Mouse (Mus musculus) lung, embryonic 15.5 days (tissue): ENCODE data around the gene Gpcpd1. TPM values are rescaled to one million over a fixed set of nuclear protein-coding genes. Genes with fewer than 3 reads are reported as not detected.
"Not testable (repeated sequence)": the region's sequence is repeated elsewhere in the genome, so short reads cannot be mapped to it uniquely, and the experiment has no call there.

Experiments used
- ATAC-seq: fragments of 200-750 bp; cut with Nextera tagmentation; 2 replicates; pipeline ENCODE4 v1.8.0; 2017; ENCODE audit warnings: moderate number of reproducible peaks, borderline replicate concordance; ENCODE audit not compliant: low FRiP score, low TSS enrichment; ENCODE audit errors: extremely low read depth
- H3K27ac ChIP-seq: fragments of 300-500 bp; sonication (generic); 2 replicates; pipeline ENCODE4 v1.5.1; 2015; ENCODE audit warnings: moderate library complexity, mild to moderate bottlenecking, inconsistent platforms
- H3K27me3 ChIP-seq: fragments of 300-500 bp; sonication (generic); 2 replicates; pipeline ENCODE4 v1.6.1; 2015; ENCODE audit warnings: inconsistent platforms
- H3K36me3 ChIP-seq: fragments of 300-500 bp; sonication (generic); 2 replicates; pipeline ENCODE4 v1.6.1; 2015; ENCODE audit warnings: inconsistent platforms
- H3K4me1 ChIP-seq: fragments of 300-500 bp; sonication (generic); 2 replicates; pipeline ENCODE4 v1.6.1; 2015; ENCODE audit warnings: inconsistent platforms
- H3K4me2 ChIP-seq: fragments of 300-500 bp; sonication (generic); 2 replicates; pipeline ENCODE4 v1.6.1; 2015; ENCODE audit warnings: inconsistent platforms, mild to moderate bottlenecking, moderate library complexity
- H3K4me3 ChIP-seq: fragments of 300-500 bp; sonication (generic); 2 replicates; pipeline ENCODE4 v1.5.1; 2015; ENCODE audit warnings: mild to moderate bottlenecking, inconsistent platforms
- H3K9ac ChIP-seq: fragments of 300-500 bp; sonication (generic); 2 replicates; pipeline ENCODE4 v1.6.1; 2015; ENCODE audit warnings: inconsistent platforms
- H3K9me3 ChIP-seq: fragments of 300-500 bp; sonication (generic); 2 replicates; pipeline ENCODE4 v1.6.1; 2016; ENCODE audit warnings: inconsistent platforms
- WGBS: fragments of 180-500 bp; shearing (Covaris S2); methylation state at CpG from one replicate; pipeline ENCODE4 v1.1.7; 2015; 5-methylcytosine and 5-hydroxymethylcytosine counted together
- polyA plus RNA-seq: library from polyadenylated mRNA; unstranded; fragments of >200 nt; fragmentation: Nextera tagmentation; extraction: Ambion mirVana; gene quantifications from 2 replicates; pipeline ENCODE4 v1.2.1, GENCODE M21; 2015

Gpcpd1 gene
- polyA plus RNA-seq, 1 experiment from 2014 or later, result 30.1 TPM

DNA sequence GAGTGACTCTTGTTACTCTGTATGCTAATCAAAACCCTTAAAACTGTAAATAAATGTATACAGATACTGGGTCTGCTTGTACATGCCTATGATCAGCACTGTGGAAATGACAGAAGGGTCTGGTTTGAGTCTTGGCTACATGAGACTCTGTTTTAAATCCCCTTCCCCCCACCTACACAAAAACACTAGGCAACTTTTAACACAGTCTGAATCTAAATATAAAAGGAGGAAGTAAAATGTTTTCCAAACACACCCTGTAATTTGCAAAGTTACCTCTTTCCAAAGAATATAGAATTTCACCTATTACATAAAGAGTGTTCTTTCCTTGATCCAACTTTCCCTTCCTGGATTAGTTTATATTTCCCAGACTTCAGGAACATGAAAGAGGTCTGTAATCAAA, 14.2 kb upstream of the Gpcpd1 start:
- Histone ChIP-seq H3K4me3 (no peak overlapping the region), H3K36me3 (no peaks in the 10 kb centered on the region), H3K9ac (no peak overlapping the region), H3K27ac (no peak overlapping the region), H3K4me2 (no peak overlapping the region), H3K4me1 (no peaks in the 10 kb centered on the region), H3K9me3 (no peaks in the 10 kb centered on the region), H3K27me3 (no peaks in the 10 kb centered on the region)
- no peak for ATAC-seq

DNA sequence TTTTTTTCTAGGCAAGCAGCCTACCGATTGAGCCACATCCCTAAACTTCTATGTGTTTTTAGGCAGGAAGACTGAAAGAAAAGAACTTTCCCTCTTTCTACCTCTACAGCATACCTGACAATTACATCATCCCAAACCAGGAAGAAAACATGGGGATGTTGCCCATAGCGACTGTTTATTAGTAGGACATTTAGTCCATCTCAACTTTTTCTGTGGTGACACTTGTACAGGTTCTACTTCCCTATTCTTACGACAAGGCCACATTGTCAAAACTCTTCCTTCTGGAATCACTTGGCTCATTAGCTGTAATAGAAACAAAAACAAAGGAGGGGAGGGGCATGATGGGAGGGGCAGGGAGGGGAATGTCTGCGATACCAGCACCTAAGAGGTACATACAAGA, 12.6 kb upstream of the Gpcpd1 start:
- H3K9ac ChIP-seq, result no peak overlapping the region
- 73% methylated on average over 4 of the region's 4 CpGs for WGBS
- no peaks in the 10 kb centered on the region for H3K9me3 ChIP-seq
- no peak overlapping the region for H3K4me3 ChIP-seq
- H3K27ac ChIP-seq, result no peak overlapping the region
- no peak for ATAC-seq
- no peak overlapping the region for H3K4me2 ChIP-seq
- no peaks in the 10 kb centered on the region for H3K4me1 ChIP-seq
- H3K36me3 ChIP-seq, result no peaks in the 10 kb centered on the region
- H3K27me3 ChIP-seq, result no peaks in the 10 kb centered on the region

DNA sequence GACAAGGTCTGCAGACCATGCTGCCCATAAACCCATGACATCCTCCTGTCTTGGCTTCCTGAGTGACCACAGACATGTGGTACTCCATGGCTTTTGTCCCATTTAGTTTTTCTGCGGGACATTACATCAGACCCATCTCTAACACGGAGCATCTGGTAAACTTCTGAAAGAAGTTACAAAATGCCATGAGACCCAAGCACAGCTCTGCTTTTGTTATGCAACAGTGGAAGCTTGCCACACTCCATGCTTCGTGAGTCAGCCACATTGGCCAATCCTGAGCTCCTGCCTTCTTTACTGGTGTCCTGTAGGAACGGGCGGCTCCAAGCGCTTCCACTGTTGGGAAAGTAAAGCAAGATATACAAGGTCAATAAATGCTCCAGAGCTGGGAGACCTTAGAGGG, 11.6 kb upstream of the Gpcpd1 start:
- Histone ChIP-seq H3K27me3 (no peaks in the 10 kb centered on the region), H3K27ac (no peak overlapping the region), H3K9me3 (no peaks in the 10 kb centered on the region), H3K4me1 (no peaks in the 10 kb centered on the region), H3K4me3 (no peak overlapping the region), H3K36me3 (no peaks in the 10 kb centered on the region), H3K9ac (no peak overlapping the region), H3K4me2 (no peak overlapping the region)
- WGBS, result 80% methylated on average over 6 of the region's 6 CpGs
- 0 out of 2 replicates have a peak, but pooled peaks have one; percentile 19 for ATAC-seq

DNA sequence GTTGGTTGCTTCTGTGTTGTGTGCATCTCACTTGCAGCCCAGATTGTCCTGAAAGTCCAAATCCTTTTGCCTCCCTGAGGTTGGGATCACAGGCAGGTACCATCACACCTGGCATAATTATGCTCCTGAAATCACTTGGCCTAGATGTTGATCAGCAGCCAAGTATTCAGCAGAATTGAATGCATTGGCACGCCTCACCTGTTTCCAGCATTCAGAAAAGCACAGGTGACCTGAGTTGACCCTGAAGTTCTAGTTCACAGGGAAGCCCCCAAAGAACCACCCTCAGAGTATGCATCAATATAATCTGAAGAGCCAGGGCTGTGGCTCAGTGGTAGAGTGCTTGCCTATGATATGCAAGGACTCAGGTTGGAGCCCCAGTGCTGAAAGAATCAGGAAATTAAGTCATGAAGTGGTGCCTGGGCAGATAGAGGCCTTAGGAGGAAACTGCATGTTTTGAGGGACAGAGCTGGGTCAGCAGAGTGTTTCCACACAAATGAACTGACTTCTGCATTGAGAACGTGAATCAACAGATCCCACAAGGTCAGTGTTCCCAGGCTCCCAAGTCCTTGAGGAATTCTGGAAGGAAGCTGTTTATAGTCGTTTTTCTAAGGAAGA, 10.4 kb upstream of the Gpcpd1 start:
- no peaks in the 10 kb centered on the region for H3K4me1 ChIP-seq
- 63% methylated on average over 3 of the region's 3 CpGs for WGBS
- ATAC-seq, result no peak

DNA sequence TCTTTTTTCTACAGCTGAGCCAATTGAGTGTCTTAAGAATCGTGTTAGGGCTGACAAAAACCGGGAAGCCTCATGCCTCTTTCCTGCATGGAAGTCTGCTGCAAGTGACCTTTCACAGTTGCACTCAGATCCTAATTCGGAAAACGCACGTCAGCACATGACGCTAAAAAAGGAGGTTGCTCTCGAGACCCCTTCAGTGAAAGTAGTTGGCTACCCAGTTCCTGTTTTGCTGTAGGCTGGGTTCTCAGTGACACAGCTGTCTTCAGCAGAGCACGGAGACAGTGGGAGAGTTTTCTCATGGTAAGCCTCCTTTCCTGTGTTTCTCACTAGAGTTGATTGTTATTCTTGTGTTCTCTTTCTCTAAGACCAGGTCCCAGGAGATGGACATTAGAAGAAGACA, 9.7 kb upstream of the Gpcpd1 start:
- Histone ChIP-seq H3K4me2 (no peak overlapping the region), H3K9me3 (no peaks in the 10 kb centered on the region), H3K27ac (no peak overlapping the region), H3K9ac (no peak overlapping the region), H3K4me3 (no peak overlapping the region), H3K27me3 (no peaks in the 10 kb centered on the region), H3K4me1 (no peaks in the 10 kb centered on the region), H3K36me3 (no peaks in the 10 kb centered on the region)
- ATAC-seq, result no peak
- 59% methylated on average over 8 of the region's 8 CpGs for WGBS

More for the DNA sequence above, 10.4 kb upstream of the Gpcpd1 start:
- Histone ChIP-seq H3K4me3 (no peak overlapping the region), H3K27me3 (no peaks in the 10 kb centered on the region), H3K27ac (no peak overlapping the region), H3K36me3 (no peaks in the 10 kb centered on the region), H3K9ac (no peak overlapping the region), H3K4me2 (no peak overlapping the region), H3K9me3 (no peaks in the 10 kb centered on the region)

DNA sequence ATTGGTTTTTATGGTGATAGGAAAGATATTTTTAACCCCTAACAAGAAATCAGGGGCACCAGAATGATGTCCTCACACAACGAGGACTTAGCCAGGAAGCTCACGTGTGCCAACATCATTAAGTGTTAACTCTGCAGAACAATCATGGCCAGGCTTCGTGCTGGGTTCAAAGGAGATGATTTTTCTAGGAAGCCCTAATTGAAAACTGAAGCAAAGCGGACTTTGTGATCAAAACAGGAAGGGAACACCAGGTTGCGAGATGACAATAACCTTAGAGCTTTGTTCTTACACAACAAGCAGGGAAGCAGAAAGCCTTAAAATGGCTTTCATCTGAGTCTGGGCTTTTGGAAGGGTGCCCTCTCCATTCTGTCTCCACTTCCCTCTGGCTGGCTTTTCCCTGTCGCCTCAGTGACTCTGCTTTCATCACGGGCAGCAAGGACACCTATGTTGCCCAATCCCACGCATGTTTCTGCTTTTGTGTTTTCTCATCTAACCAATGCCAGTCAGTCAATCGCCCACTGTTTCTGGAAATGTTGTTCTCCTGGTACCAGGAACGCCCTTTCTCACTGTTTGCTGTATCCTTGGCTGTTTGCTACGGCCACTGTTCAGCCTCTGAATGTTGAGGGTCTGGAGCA, 8.2 kb upstream of the Gpcpd1 start:
- no peaks in the 10 kb centered on the region for H3K27me3 ChIP-seq
- H3K4me3 ChIP-seq, result no peak overlapping the region
- WGBS, result 71% methylated on average over 11 of the region's 11 CpGs
- no peak overlapping the region for H3K27ac ChIP-seq
- no peak overlapping the region for H3K4me2 ChIP-seq
- no peaks in the 10 kb centered on the region for H3K9me3 ChIP-seq
- no peaks in the 10 kb centered on the region for H3K36me3 ChIP-seq
- no peak for ATAC-seq
- H3K4me1 ChIP-seq, result no peaks in the 10 kb centered on the region
- H3K9ac ChIP-seq, result no peak overlapping the region

DNA sequence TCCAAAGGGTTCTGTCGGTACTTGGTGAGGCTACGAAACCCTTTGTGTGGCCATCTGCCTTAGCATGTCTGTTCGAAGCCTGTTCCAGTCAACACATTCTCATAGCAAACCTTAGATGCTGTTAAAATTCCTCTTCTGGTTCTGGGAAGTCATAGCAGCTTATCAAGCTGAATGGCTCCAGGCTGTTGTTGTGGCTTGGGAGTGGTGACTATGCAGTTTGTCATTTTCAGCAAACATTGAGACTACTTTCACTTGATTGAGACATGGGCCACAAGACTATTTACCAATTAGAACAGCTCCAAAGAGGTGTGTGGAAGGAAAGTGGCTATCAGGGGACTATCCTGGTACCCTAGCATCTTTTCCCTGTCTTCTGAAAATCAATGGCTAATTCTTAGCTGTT, 4.6 kb upstream of the Gpcpd1 start:
- no peak overlapping the region for H3K27ac ChIP-seq
- H3K9ac ChIP-seq, result no peak overlapping the region
- H3K4me2 ChIP-seq, result no peak overlapping the region
- H3K4me1 ChIP-seq, result 0 out of 2 replicates have a peak, but pooled peaks cover 4% of the 10 kb centered on the region
- H3K36me3 ChIP-seq, result no peaks in the 10 kb centered on the region
- no peak overlapping the region for H3K4me3 ChIP-seq
- WGBS, result 91% methylated on average over 3 of the region's 3 CpGs
- H3K9me3 ChIP-seq, result no peaks in the 10 kb centered on the region
- no peak for ATAC-seq
- no peaks in the 10 kb centered on the region for H3K27me3 ChIP-seq

DNA sequence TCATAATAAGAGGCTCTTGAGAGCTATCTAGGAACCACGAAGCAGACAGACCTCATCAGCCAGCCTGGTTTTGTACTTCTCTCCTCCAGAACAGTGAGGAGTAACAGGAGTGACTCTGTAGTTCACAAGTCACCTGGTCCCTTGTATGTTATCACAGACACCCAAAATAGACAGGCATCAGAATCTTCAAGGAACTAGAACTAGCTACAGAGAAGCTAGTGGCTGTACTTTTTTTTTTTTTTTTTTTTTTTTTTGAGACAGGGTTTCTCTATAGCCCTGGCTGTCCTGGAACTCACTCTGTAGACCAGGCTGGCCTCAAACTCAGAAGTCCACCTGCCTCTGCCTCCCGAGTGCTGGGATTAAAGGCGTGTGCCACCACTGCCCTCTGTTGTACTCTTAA, 4.0 kb upstream of the Gpcpd1 start:
- 81% methylated on average over 3 of the region's 3 CpGs for WGBS

DNA sequence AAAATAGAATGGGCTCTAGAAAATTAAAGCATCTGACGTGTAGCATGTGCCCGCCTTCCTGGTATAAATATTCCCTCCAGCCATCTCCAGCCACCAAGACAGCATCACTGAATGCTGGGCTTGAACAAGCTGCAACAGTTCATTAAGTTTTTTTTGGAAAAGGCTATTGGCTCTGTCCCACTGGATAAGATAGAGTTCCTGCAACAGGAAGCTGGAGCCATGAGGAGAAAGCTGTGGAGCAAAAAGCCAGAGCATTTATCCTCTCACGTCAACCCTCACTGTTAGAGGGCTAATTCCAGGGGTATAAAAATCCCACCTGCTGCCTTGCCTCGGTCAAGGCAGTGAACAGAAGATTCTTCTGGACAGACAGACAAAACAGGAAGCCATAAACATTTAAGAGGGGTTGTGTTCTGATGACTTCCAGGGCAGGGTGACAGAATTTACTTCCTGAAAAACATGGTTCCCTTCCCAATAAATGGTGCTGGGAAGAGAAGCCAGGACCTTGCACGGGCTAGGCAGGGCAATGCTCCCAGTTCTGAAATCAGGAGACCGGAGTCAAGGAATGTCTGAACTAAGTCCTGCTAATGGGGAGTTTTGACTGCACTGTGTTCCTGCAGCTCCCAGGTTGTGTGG, 2.5 kb upstream of the Gpcpd1 start:
- H3K9me3 ChIP-seq, result no peaks in the 10 kb centered on the region
- no peaks in the 10 kb centered on the region for H3K27me3 ChIP-seq
- 0 out of 2 replicates have a peak, but pooled peaks cover 4% of the 10 kb centered on the region for H3K4me1 ChIP-seq
- 61% methylated on average over 6 of the region's 6 CpGs for WGBS
- H3K9ac ChIP-seq, result no peak overlapping the region
- no peak overlapping the region for H3K4me2 ChIP-seq
- ATAC-seq, result no peak
- H3K4me3 ChIP-seq, result no peak overlapping the region
- no peaks in the 10 kb centered on the region for H3K36me3 ChIP-seq
- no peak overlapping the region for H3K27ac ChIP-seq

More for the DNA sequence above, 4.0 kb upstream of the Gpcpd1 start:
- H3K36me3 ChIP-seq, H3K9ac ChIP-seq, ATAC-seq, H3K9me3 ChIP-seq, H3K4me1 ChIP-seq, H3K27ac ChIP-seq, H3K4me3 ChIP-seq, H3K27me3 ChIP-seq, H3K4me2 ChIP-seq: not testable (repeated sequence)

DNA sequence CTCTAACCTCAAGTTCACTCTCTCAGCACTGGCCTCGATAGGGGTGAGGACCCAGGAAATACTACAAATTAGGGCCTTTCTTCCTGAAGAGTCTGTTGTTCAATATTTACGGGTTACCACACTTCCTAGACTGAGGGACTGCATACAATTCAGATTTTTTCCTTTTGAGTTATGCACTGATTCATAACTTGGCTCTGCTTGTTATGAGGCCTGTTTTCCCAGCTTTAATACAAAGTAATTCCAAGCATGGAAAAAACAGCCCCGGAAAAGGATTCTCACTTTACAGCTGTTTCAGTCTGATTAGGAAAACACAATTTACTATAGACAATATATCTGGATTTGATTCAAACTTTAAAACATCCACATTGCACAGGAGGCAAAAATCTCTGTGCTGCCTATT, 1.5 kb downstream of the Gpcpd1 start:
- Histone ChIP-seq H3K36me3 (no peaks in the 10 kb centered on the region), H3K27me3 (no peaks in the 10 kb centered on the region), H3K4me1 (peaks cover 17% of the 10 kb centered on the region), H3K4me3 (no peak overlapping the region), H3K9me3 (no peaks in the 10 kb centered on the region), H3K9ac (no peak overlapping the region), H3K4me2 (no peak overlapping the region), H3K27ac (no peak overlapping the region)
- WGBS, result 52% methylated on average over 3 of the region's 3 CpGs
- no peak for ATAC-seq

DNA sequence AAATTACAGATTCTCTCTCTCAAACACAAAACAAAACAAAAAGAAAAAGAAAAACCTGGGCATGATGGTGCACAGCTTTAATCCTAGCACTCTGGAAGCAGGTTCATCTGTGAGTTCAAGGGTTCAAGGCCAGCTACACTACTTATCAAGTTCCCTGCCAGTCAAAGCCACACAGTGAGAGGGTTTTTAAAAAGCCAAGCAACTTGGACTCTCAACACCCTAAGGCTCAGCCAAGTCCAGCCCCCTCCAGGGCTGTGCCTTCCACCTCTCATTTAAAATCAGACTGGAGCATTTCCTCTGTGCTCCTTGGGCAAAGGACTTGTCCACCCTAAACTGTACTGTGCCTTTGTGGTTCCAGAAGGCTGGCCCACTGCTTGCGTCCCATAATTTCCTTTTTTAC, 3.3 kb downstream of the Gpcpd1 start:
- no peak overlapping the region for H3K4me2 ChIP-seq
- ATAC-seq, result no peak
- H3K9ac ChIP-seq, result no peak overlapping the region
- no peaks in the 10 kb centered on the region for H3K36me3 ChIP-seq
- no peaks in the 10 kb centered on the region for H3K27me3 ChIP-seq
- H3K9me3 ChIP-seq, result no peaks in the 10 kb centered on the region
- WGBS, result 92% methylated on average over 1 of the region's 1 CpGs
- no peak overlapping the region for H3K4me3 ChIP-seq
- H3K4me1 ChIP-seq, result peaks cover 13% of the 10 kb centered on the region
- no peak overlapping the region for H3K27ac ChIP-seq

DNA sequence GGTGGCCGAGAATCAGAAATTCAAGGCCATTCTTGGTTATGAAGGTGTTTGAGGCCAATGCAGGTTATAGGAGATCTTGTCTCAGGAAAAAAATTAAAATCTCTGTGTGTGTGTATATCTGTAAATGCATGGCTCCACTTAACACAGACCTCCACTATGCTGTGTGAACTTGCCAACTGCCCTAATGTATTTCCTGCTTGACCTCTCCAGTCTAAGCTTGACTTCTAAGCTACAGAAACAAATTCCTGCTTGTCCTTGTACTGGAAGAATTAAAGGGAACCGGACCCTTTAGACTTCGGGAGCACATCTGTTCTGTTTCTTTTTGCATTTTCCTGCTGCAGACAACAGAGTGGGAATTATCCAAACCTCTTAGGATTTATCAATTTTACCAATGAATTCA, 4.4 kb downstream of the Gpcpd1 start:
- WGBS, result 61% methylated on average over 3 of the region's 3 CpGs
- Histone ChIP-seq H3K9ac (no peak overlapping the region), H3K27me3 (no peaks in the 10 kb centered on the region), H3K27ac (no peak overlapping the region), H3K4me2 (no peak overlapping the region), H3K4me3 (no peak overlapping the region), H3K4me1 (peaks cover 13% of the 10 kb centered on the region), H3K36me3 (no peaks in the 10 kb centered on the region), H3K9me3 (no peaks in the 10 kb centered on the region)
- ATAC-seq, result no peak
